Mouse (Mus musculus): ENCODE results near the gene Rapgef1.

Rapgef1 gene

DNA sequence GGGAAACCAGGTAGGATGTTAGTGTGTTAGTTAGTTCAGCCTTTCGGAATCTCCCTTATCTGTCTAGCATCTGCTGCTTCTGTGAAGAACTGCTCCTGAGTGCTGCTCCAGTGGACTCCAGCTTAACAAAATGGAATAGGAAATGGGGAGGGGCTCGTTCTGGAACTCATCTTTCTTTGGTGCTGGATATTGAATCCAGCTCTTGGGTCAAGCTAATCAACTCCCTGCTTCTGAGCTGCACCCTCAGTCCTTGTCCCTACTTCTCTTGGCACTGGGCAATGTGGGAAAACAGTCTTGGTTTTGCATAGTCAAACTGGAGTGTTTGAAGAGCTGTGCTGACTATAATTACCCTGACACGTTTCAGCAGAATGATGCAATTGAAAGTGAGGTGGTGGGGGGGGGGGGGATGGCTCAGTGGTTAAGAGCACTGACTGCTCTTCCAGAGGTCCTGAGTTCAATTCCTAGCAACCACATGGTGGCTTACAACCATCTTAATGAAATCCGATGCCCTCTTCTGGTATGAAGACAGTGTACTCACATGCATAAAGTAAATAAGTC lies 25.6 kb downstream of the Rapgef1 start:
- no peak for DNase-seq (ENCODE audit: low spot score in 2 of 2)

DNA sequence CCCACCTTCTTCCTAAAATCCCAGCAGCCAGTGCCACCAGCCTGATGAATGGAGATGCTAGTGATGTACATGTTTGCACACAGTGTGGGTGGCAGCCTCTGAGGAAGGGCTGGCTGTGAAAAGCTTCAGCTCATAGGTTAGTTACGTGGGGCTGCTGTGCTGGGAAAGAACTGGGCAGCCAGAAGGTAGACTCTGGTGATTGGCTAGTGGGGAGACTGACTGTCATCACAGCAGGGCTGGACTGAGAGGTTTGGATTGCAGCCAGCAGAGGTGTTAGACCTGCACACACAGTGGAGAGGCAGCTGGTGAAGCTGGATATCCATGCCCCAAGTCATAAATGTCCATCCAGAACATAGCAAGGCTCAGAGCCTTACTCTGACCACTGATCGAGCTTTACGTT lies 27.1 kb downstream of the Rapgef1 start:
- DNase-seq (ENCODE audit: low spot score in 2 of 2), result no peak

DNA sequence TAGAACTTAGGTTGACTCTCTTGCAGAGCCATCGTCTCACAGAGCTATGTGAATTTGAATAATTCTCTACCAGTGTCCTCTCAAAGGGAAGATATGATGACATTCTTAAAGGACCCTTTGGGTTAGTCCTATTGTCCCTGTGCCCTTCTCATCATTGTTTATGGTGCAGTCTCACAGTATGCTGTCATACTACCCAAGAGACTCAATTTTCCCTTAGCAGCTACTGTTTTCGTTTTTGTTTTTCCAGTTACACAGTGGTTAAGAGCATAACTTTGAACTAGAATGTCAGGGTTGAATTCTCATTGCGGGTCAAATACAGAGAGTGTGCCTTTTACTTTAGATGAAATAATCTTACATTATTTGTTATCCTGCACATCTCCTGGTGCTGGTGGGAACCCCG lies 27.6 kb downstream of the Rapgef1 start:
- no peak for DNase-seq (ENCODE audit: low spot score in 2 of 2)

DNA sequence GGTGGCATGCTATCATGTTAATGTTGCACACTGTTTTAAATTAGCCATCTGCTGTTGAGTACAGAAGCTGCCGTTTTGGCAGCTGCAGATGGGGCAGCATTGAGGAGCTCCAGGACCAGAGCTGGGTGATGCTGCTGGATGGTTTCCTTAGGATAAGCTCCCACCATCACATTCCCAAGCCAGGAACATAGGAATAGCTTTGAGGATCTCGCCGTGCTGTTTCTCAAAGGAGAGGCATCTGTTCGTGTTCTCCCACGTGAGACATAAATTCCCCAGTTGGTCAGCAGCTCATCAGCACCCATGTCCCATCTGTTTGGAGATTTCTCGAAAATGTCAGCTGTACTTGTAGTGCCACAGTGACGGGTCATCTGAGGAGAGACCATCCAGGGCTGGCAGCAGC lies 28.3 kb downstream of the Rapgef1 start:
- DNase-seq (ENCODE audit: low spot score in 2 of 2), result no peak

DNA sequence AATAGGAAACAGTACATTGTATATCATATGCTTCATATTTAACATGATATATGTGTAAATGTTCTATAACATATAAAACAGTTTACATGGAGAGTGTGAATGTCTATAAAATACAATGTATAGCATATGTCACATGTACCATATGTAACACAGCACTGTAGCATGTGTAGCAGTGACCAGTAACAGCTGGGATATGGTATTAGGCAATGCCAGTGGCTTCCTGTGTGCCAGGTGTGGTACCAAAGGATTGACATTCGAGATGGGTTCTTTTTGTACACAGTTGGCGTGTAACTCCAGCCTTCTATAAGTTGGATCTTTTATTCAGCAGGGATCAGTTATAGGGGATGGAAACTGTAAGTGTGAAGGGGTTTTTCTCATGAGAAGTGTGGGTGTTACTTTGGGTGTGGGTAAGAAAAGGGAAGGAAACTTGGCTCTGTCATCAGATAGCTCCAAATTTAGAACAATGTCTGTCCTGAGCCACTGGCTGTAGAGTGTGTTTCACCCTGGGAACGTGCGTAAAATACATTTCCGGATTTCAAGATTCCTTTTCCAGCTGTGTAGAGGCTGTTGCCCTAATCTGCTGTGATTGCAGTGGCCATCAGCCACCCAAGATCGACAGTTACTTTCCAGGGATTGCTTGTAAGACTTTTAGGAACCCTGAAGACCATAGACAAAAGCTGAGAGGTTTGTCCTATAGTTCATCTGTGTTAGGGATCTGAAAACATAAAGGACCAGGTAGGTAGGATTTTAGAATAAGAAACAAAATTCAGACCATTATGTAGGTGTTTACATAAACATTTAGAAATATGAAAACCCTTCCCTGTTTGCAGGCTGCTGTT lies 29.7 kb downstream of the Rapgef1 start:
- no peak for DNase-seq (ENCODE audit: low spot score in 2 of 2)

DNA sequence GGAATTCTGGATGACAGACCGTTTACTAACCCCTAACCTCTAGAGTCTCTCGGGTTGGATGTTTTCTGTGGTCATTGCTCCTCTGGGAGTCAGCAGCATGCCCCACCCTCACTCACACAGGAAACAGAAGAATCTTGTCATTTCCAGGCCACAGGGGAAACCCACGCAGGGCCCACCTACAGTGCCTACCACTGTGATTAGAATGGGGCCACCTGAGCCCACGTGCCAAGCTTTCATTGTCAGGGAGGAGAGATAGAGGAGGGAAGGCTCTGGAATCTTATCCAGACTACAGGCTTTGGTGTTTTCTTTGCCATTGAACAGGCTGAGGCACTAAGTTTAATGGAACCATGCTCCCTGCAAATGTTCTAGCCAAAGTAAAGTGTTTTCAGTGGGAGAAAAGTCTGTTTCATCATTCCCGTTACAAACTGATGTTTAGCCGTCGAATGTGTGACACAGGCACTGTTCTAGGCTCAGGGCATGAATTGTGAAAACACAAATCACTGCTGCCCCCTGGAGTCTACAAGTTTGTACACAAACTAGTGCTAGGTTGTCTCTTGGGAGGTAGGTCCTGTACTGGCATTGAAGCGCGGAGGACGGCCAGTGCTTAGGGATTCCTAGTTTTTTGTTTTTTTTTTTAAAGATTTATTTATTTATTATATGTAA lies 30.4 kb downstream of the Rapgef1 start:
- DNase-seq (ENCODE audit: low spot score in 2 of 2), result peak in 1 of 2 experiments; percentile 59

DNA sequence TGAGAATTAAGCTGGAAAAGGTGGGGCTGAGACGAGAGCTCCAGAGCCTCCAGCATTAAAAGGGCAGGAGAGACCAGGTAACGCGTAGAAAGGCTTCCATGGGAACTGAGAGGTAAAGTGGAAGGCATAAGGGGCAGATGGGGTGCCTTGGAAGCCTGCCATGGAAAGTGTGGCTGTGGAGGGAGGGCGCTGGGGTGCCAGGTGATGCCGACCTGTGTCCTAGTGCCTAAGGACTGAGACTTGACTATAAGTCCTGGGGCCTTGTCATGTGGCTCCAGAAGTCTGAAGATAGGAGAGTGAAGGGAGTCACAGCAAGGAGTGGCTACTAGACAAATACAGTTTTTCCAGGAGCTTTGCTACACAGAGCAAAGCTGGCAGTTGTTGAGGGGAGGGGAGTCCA lies 32.4 kb downstream of the Rapgef1 start:
- no peak for DNase-seq (ENCODE audit: low spot score in 2 of 2)

DNA sequence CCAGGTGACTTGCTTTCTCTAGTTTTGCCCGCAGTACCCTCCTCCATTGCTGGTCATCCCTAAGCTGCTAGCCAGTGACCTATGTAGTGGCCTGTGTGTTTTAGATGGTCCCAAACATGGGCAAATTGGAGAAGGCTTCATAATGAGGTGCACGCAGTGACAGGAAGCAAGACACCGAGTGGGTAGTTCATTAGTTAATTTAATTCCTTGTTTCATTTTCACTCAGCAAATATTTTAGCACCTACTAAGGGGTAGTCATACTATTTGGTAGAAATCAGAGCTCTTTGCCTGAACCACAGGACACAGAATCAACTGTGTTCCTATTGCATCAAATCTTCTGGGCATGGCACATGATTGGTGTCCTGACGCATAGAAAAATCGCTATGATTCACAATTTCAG lies 35.9 kb downstream of the Rapgef1 start:
- no peak for DNase-seq (ENCODE audit: low spot score in 2 of 2)

DNA sequence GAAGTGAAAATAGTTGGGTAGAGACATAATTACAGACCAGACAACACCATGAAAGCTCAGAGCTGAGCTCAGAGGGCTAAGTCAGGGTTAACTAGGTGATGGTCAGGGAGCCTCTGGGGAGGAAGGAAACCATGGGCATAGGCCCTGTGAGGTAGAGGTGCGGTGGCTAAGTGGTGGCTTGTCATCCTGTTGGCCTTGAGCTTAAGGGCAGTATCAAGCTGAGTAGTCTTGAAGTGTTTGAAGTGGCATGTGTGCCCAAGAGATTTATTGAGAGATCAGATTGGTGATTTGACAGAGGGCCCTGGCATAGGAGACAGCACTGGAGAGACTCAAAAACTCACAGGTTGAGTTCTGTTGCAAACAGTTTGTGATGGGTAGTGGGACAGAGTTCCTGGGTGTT lies 36.6 kb downstream of the Rapgef1 start:
- no peak for DNase-seq (ENCODE audit: low spot score in 2 of 2)

DNA sequence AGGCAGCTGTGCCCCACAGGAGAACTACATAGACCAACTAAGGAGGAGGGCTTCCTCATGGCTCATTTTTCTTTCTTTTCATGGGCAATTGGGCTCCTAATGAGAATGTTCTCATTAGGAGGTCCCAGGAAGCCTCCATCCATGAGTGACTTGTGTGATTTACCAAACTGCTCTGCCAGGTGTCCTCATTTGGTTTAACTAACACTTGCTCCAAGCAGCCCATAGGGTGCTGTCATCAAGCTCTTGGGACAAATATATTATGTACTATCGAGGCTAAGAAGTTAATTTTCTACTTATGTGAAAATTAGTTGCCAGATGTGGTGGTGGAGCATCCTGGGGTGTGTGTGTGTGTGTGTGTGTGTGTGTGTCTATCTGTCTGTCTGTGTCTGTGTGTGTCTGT lies 37.6 kb downstream of the Rapgef1 start:
- DNase-seq (ENCODE audit: low spot score in 2 of 2), result no peak

DNA sequence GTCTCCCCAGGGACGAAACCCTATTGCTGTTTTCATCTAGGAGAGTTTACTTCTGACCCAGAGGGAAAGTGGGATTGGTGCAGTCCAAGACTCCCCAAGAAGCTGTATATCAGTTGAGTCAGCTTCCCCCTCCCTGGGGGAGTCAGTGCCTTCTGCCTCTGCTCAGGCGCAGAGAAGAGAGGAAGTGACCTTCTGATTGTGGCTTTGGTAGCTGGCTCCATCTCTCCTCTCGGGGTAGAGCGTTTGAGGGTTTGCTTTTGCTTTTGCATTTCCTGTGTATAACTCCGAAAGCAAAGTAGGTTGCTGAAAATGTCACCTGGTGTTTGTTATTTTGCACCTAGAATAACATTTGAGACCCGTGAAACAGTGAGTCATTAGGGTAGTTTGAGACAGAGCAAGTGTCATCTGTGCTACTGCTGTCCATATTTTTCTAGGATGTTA lies 42.3 kb downstream of the Rapgef1 start:
- DNase-seq (ENCODE audit: low spot score in 2 of 2), result peak in 1 of 2 experiments; percentile 48

DNA sequence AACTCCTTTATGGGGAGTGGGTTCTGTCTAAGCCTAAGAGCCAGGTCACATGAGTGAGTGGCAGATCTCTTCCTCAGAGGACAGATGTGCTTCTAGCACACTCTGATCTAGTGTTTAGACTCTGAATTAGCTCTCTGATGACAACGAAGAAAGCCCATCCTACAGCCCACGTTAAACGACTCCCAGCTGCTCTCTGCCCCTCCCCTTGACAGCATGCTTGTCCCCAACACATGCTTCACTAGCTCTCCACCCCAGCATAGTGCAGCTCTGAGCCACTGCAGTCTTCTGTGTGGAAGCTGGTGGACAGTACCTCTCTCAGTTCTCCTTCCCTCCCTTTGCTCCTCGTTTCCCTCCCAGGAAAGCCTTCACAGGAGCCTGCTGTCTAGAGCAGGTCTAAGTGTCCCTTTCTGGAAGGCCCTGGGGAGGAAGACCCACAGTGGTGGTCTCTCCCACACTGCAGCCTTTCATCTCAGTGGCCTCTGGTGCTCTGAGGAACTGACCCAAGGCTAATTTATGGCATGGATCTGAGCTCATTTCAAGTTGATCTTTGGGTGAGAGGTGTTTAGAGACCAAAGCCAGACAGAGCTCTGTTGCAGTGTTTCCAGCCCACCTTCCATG lies 43.8 kb downstream of the Rapgef1 start:
- DNase-seq (ENCODE audit: low spot score in 2 of 2), result no peak

DNA sequence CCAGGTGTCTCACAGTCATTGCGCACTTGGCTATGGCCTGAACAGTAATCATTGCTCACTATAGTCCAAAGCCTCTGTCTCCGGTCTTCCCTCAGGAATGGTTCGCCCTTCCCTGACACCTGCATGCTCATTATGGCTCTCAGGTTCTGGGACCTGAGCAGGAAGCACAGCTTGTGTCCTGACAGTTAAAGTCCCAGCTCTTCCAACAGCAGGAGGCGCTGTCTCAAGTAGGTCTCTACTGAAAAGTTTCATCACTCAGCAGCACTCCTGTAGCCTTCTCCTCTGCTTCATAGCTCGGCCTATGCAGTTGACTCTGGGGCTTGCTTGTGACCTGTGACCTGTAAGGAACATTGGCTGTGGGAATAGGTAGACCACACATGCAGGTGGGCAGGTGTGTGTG lies 45.9 kb downstream of the Rapgef1 start:
- peak; percentile 49 to 76 for DNase-seq (ENCODE audit: low spot score in 2 of 2)

DNA sequence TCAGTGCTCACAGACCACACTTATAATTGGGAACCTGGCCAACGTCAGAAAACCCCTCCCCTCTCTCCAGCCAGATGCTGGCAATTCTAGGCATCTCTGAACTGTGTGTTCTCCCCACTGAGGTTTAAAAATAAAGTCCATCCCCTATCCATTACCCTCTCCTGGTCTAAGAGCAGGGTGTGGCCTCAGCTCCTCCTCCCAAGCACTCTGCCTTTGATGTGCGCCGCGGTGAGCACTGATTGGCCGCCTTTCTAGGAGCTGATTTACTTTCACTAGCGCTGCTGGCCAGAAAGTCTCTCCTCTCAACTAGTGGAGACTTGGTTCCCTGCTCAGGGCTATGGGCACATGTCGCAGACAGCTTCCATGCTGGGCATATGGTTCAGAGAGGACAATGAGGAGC lies 47.1 kb downstream of the Rapgef1 start:
- peak in 1 of 2 experiments; percentile 21 for DNase-seq (ENCODE audit: low spot score in 2 of 2)

DNA sequence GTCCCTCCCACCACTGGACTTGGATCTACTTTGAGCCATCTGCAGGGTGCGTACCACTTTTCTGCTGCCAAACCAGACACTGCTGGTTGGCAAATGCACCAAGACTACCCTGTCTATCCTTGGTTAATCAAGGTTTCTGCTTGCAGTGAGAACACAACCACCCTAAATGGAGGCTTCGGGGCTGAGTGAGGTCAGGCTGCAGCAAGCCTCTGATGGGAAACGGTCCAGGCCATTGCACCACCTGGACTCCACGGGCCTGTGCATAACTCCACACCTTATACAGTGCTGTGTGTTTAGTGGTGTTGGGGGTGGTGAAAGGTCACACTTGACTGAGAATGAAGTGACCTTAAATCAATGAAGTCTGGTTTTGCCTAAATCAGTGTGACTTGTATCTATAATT lies 47.6 kb downstream of the Rapgef1 start:
- DNase-seq (ENCODE audit: low spot score in 2 of 2), result no peak

DNA sequence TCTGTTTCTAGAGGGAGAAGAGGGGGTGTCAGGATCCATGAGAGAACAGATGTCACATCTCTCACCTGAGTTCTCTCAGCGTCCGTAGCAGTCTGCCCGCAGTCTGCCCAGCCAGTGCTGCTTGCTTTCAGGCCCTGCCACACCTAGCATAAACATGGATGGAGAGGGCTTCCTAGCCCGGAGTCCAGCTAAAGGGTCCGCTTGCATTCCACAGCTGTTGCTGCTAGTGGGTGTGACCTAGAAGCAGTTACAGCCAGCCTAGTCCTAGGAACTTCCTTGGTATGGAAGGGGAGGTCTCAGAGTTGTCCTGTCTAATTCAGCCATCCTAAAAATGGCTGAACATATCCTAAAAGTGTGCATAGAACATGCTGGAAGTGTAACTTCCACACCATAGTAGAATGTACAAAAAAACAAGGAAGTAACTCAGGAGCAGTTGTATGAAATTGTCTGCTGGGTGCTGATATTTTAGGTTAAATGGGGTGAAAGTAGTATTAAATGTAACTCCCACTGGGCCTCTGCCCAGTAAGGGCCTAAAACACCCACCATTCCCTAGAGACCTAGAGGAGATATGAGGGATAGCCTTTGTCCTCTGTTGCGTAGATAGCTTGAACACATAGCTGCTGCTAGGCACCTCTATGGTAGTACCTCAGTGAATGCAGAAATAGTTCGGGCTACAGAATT lies 48.6 kb downstream of the Rapgef1 start:
- DNase-seq (ENCODE audit: low spot score in 2 of 2), result no peak

DNA sequence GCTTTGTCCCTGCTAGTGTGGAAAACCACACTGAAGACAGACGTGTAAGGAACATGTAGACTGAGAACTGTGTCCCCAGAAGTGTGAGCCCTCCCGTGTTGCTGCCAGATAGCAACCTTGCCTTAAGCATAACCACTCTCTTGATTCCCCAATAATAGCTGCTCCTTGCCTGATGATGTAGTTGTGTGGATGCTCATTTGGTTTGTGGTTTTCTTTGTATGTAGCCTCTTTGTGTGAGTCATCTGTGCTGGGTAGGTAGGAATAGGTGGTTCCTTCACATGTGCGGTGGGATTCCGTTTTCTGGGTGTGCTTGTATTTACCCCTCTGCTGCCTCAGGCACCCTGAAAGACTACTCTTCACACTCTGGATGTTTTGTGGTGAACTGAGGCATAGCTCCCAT lies 49.4 kb downstream of the Rapgef1 start:
- DNase-seq (ENCODE audit: low spot score in 2 of 2), result no peak

DNA sequence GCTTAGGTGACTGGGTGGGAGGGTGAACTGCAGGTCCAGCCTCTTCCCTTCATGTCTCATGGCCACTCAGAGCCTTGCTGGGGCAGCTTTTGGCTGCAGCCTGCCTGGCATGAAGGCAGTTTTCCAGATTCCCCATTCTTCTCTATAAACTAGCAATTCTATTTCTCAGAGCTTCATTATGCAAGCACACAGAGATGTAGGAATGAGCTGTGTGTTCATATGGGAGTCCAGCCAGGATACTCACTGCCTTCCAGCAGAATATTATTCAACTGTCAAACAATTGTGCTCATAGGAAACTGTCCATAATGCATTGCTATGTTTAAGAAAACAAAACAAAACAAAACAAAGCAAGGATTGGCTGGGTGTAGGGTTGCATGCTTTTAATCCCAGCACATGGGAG lies 50.2 kb downstream of the Rapgef1 start:
- DNase-seq (ENCODE audit: low spot score in 2 of 2), result no peak

DNA sequence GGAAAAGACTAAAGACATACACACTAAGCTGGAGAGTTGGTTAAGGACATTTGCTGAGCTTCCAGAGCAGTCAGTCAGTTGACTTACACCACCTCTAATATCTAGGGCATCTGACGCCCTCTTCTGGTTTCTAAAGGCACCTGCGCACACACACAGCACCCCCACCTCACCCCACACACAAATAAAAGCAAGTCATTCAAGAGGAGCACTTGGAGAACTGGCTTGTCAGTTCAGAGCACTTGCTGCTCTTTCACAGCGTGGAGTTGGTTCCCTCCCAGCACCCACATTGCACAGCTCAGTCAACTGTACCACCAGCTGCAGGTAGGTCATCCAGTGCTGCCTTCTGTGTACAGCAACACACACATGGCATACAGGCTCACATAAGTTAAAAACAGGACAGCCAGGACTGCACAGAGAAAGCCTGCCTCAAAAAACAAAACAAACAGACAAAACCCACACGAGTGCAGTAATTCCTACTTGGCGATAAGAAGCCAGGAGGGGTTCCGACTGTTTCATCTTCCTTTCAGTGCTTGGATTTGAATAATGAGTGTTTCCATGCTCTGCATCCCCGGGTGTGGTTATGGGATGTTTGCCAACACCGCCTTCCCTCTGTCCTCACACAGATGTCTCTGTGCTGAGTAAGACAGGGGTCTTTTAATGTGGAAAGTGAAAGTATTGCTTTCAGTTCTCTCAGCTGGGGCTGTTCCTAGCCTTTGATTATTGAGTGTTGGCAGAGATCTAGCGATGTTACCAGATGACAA lies 50.9 kb downstream of the Rapgef1 start:
- peak; percentile 60 to 74 for DNase-seq (ENCODE audit: low spot score in 2 of 2)

DNA sequence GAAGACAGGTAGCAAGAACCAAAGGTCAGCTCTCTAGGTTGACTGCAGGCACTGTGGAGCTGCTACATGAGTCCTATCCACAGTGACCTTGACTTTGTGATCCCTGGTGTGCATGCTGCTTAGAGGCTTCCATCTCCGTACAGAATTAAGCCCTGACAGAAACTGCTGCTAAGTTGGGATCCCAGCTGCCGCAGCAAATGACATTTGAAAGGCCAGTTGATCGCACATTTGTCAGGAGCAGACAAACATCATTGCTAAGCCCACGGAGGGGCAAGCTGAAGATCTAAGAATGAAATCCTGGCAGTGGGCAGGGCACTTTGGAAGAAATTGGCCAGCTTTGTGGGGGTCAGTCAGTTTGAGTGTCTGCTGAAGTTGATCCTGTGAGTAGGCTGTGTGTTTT lies 51.9 kb downstream of the Rapgef1 start:
- no peak for DNase-seq (ENCODE audit: low spot score in 2 of 2)

DNA sequence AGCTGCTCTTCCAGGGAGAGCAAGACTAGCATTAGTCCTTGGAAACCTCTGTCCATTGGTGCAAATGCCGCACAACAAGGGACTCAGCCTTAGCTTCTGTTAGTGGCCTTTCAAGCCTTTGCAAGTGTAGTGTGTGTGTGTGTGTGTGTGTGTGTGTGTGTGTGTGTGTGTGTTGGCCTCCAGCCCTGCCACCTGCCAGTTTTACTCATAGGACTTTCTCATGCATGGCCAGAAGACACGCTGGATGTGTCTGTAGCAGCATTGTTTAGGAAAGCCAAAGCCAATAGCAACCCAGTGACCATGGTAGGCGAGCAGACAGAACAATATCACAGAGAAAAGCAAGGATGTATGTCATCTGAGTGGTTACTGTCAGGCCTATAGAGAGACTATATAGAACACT lies 52.3 kb downstream of the Rapgef1 start:
- DNase-seq (ENCODE audit: low spot score in 2 of 2), result no peak
